Mouse (Mus musculus) frontal cortex, postnatal 14 days (tissue): ENCODE results near the gene Yy1.

Experiments used
- DNase-seq, 2 experiments: peaks; one replicate each; pipeline ENCODE4 v3.0.0; 2022; ENCODE audit warnings: low spot score in 2 of 2

Yy1 gene

GRCm38 (mm10) chr12:108857109-108857508 lies 64.3 kb downstream of the Yy1 start:
- no peak for DNase-seq

- no peak for DNase-seq
These were observed 64.9 kb downstream of the Yy1 start for GRCm38 (mm10) chr12:108857589-108858184.

- DNase-seq, result no peak
These were observed 65.7 kb downstream of the Yy1 start for GRCm38 (mm10) chr12:108858486-108858885.

DNA sequence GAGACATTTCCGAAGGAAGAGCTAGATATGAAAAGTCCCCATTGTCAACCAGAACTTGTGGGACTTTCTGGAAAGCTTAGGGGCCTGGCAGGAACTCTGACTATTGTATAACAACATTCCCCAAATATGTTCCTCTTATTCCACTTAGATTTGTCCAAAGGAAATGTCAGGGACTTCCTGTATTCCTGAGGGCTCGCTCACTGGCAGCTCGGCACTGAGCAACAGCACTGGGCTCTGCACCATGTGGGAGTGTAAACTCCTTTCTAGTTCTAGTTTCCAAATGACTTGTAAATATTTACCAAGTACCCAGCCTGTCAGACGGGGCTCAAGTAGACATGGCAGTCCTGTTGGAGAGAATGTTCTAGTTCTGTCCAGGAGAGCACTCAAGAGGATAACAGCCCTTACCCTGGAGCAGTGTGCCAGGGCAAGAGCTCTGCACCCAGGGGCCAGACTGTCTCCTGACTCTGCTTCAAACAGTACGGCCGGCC lies 72.3 kb downstream of the Yy1 start:
- no peak for DNase-seq

GRCm38 (mm10) chr12:108869575-108869974 lies 76.8 kb downstream of the Yy1 start:
- DNase-seq, result no peak
